In the genomic region with DNA sequence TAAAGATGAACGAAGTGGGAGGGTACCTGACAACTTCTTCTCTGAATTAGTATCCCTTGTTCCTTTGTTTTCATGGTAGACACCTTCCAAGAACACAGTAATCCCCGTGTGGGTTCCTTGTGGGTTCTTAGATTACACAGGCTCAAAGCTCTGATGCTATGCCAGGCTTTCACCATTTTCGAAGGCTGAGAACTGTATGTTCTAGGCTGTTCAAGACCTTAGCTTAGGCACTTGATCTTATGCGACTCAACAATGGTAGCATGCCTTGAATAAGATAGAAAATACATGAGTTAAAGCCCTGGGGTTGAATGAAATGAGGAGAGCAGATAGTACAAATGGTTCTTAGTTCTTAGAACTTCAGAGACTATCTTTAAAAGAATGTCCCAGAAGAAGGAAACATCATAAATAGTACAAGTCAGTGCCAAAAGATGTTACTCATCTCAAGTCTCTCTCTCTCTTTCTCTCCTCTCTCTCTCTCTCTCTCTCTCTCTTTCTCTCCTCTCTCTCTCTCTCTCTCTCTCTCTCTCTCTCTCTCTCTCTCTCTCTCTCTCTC, we compare ENCODE assay signal across 23 mouse cellular contexts.
A peak's percentile ranks its signal among the peaks of the same experiment; 100 is the strongest.
DNase-seq lines count a peak whose midpoint lies in the region; ATAC-seq and TF ChIP-seq lines count a peak whose summit lies in the region.
"Had no signal": no experiment of that assay in that cellular context is flagged by ENCODE, and none has a peak within 500 bp of the region (broad histone marks: within the 10 kb centered on the region; RNA-seq: fewer than 3 reads in every experiment).

No protein-coding gene starts in this region.

- WGBS in heart, adult 2 months, result 70% methylated on average over 4 of the region's 4 CpGs
- 86% methylated on average over 4 of the region's 4 CpGs for WGBS in heart, embryonic 14.5 days
- 82% methylated on average over 4 of the region's 4 CpGs for WGBS in heart, embryonic 15.5 days
- WGBS in heart, postnatal 0 days, result 81% methylated on average over 4 of the region's 4 CpGs

- no peaks in the 10 kb centered on the region for H3K27me3 ChIP-seq in heart, adult 2 months (ENCODE audit: control insufficient read depth, insufficient read depth, low read length)
- H3K27me3 ChIP-seq in heart, embryonic 14.5 days (ENCODE audit: control insufficient read depth, insufficient read depth, low read length), result no peaks in the 10 kb centered on the region
- H3K27me3 ChIP-seq in heart, embryonic 15.5 days, result no peaks in the 10 kb centered on the region
- no peaks in the 10 kb centered on the region for H3K27me3 ChIP-seq in heart, postnatal 0 days (ENCODE audit: control insufficient read depth, insufficient read depth, low read length)
- H3K27me3 ChIP-seq: embryonic facial prominence, embryonic 13.5 days; forebrain, embryonic 15.5 days; hindbrain, embryonic 13.5 days; kidney, embryonic 15.5 days; liver, embryonic 13.5 days had no signal

- intact Hi-C loops in heart, adult 2 months (cut with DNase I), result loop anchor here (5.0 kb wide), 1 partner anchor 115 kb away; no protein-coding TSS in a partner anchor
- intact Hi-C loops in heart, postnatal 10 days (cut with DNase I), result loop anchor here (5.0 kb wide), 1 partner anchor 110 kb away; no protein-coding TSS in a partner anchor
- intact Hi-C loops in left cerebral cortex, adult 2 months (cut with DNase I), result no loop called here

- no peak for TF ChIP-seq CTCF in heart, adult 2 months (IDR thresholded peaks at IDR 0.05)
- TF ChIP-seq CTCF in heart, postnatal 0 days (IDR thresholded peaks at IDR 0.05; ENCODE audit: low read depth), result no peak
- TF ChIP-seq CTCF in left cerebral cortex, adult 2 months (IDR thresholded peaks at IDR 0.05), result no peak

- TF ChIP-seq EP300 in heart, adult 2 months (IDR thresholded peaks at IDR 0.05; ENCODE audit: insufficient read depth, low read depth, low read length), result no peak
- TF ChIP-seq EP300 in heart, postnatal 0 days (IDR thresholded peaks at IDR 0.05; ENCODE audit: low read depth), result no peak

- TF ChIP-seq POLR2A in heart, adult 2 months (IDR thresholded peaks at IDR 0.05; ENCODE audit: insufficient read depth, low read depth, low read length), result no peak

- peaks cover 17% of the 10 kb centered on the region for H3K36me3 ChIP-seq in heart, adult 2 months (ENCODE audit: control insufficient read depth, insufficient read depth, low read length)
- H3K36me3 ChIP-seq in heart, embryonic 14.5 days (ENCODE audit: control insufficient read depth, insufficient read depth, low read length), result no peaks in the 10 kb centered on the region
- H3K36me3 ChIP-seq in heart, embryonic 15.5 days, result no peaks in the 10 kb centered on the region
- H3K36me3 ChIP-seq in heart, postnatal 0 days (replicated peaks; ENCODE audit: control insufficient read depth, insufficient read depth, low read length), result 0 out of 2 replicates have a peak, but pooled peaks cover 3% of the 10 kb centered on the region
- H3K36me3 ChIP-seq: embryonic facial prominence, embryonic 13.5 days; forebrain, embryonic 10.5 days; forebrain, embryonic 15.5 days; hindbrain, embryonic 13.5 days; kidney, embryonic 15.5 days; liver, embryonic 13.5 days; midbrain, embryonic 10.5 days had no signal

- peak overlapping the region; percentile 55 for H3K27ac ChIP-seq in heart, adult 2 months
- peak overlapping the region; percentile 45 to 72 for H3K27ac ChIP-seq in heart, embryonic 14.5 days (replicated peaks in 1 of 2; ENCODE audit: control insufficient read depth in 1 of 2, insufficient read depth in 1 of 2, low read depth in 2 of 2, low read length in 2 of 2)
- H3K27ac ChIP-seq in heart, embryonic 15.5 days, result peak overlapping the region; percentile 66
- H3K27ac ChIP-seq in heart, postnatal 0 days (ENCODE audit: low read depth), result peak overlapping the region; percentile 68
- no peak overlapping the region for H3K27ac ChIP-seq in left cerebral cortex, adult 2 months
- H3K27ac ChIP-seq: embryonic facial prominence, embryonic 13.5 days; forebrain, embryonic 10.5 days; forebrain, embryonic 15.5 days; hindbrain, embryonic 13.5 days; kidney, embryonic 15.5 days; liver, embryonic 13.5 days; midbrain, embryonic 10.5 days had no signal

- no peak for DNase-seq in heart, adult 2 months
- no peak for DNase-seq in heart, adult 8-10 months (ENCODE audit: low spot score)
- DNase-seq in heart, postnatal 10 days, result no peak
- DNase-seq in heart, postnatal 0 days (ENCODE audit: low spot score), result no peak
- no peak for DNase-seq in left cerebral cortex, adult 2 months (ENCODE audit: extremely low spot score in 1 of 2, low spot score in 2 of 2)
- DNase-seq: cerebellum, adult 18-20 months; cerebellum, postnatal 10 days; left cerebral cortex, postnatal 4 days; liver, embryonic 13.5 days; right cerebral cortex, adult 18-20 months; spleen, adult 18-20 months; thymus, postnatal 14 days had no signal

- H3K4me3 ChIP-seq in heart, adult 2 months, result no peak overlapping the region
- H3K4me3 ChIP-seq in heart, embryonic 14.5 days (ENCODE audit: control insufficient read depth in 1 of 2, insufficient read depth in 1 of 2, low read depth in 1 of 2, low read length in 2 of 2), result no peak overlapping the region
- no peak overlapping the region for H3K4me3 ChIP-seq in heart, embryonic 15.5 days
- no peak overlapping the region for H3K4me3 ChIP-seq in heart, postnatal 0 days (ENCODE audit: low read depth, low read length)
- H3K4me3 ChIP-seq in left cerebral cortex, adult 2 months, result no peak overlapping the region
- H3K4me3 ChIP-seq: embryonic facial prominence, embryonic 13.5 days; forebrain, embryonic 10.5 days; forebrain, embryonic 15.5 days; hindbrain, embryonic 13.5 days; kidney, embryonic 15.5 days; liver, embryonic 13.5 days; midbrain, embryonic 10.5 days had no signal

- no peaks in the 10 kb centered on the region for H3K9me3 ChIP-seq in heart, embryonic 14.5 days (ENCODE audit: control insufficient read depth, low read length)
- no peaks in the 10 kb centered on the region for H3K9me3 ChIP-seq in heart, embryonic 15.5 days (replicated peaks)
- no peaks in the 10 kb centered on the region for H3K9me3 ChIP-seq in heart, postnatal 0 days (replicated peaks; ENCODE audit: control insufficient read depth, low read length)
- H3K9me3 ChIP-seq: embryonic facial prominence, embryonic 13.5 days; forebrain, embryonic 10.5 days; forebrain, embryonic 15.5 days; hindbrain, embryonic 13.5 days; kidney, embryonic 15.5 days; liver, embryonic 13.5 days; midbrain, embryonic 10.5 days had no signal

- H3K4me1 ChIP-seq in heart, adult 2 months (ENCODE audit: control insufficient read depth, insufficient read depth, low read length), result peaks cover 6% of the 10 kb centered on the region
- peaks cover 21 to 47% of the 10 kb centered on the region in 2 experiments for H3K4me1 ChIP-seq in heart, embryonic 14.5 days (ENCODE audit: control insufficient read depth in 2 of 2, insufficient read depth in 2 of 2, low read length in 2 of 2)
- H3K4me1 ChIP-seq in heart, embryonic 15.5 days (replicated peaks), result peaks cover 44% of the 10 kb centered on the region
- H3K4me1 ChIP-seq in heart, postnatal 0 days (ENCODE audit: control insufficient read depth, insufficient read depth), result peaks cover 47% of the 10 kb centered on the region
- H3K4me1 ChIP-seq: embryonic facial prominence, embryonic 13.5 days; forebrain, embryonic 10.5 days; forebrain, embryonic 15.5 days; hindbrain, embryonic 13.5 days; kidney, embryonic 15.5 days; midbrain, embryonic 10.5 days had no signal

- no peak overlapping the region for H3K4me2 ChIP-seq in heart, embryonic 14.5 days (ENCODE audit: low read length)
- H3K4me2 ChIP-seq in heart, embryonic 15.5 days, result no peak overlapping the region
- no peak overlapping the region for H3K4me2 ChIP-seq in heart, postnatal 0 days (ENCODE audit: low read depth, low read length)
- H3K4me2 ChIP-seq: embryonic facial prominence, embryonic 13.5 days; forebrain, embryonic 15.5 days; hindbrain, embryonic 13.5 days; kidney, embryonic 15.5 days; liver, embryonic 13.5 days; lung, embryonic 14.5 days had no signal

- no peak overlapping the region for H3K9ac ChIP-seq in heart, adult 2 months (ENCODE audit: low read depth, low read length)
- no peak overlapping the region for H3K9ac ChIP-seq in heart, embryonic 14.5 days (ENCODE audit: low read length)
- no peak overlapping the region for H3K9ac ChIP-seq in heart, embryonic 15.5 days
- no peak overlapping the region for H3K9ac ChIP-seq in heart, postnatal 0 days (replicated peaks; ENCODE audit: low read depth, low read length)
- H3K9ac ChIP-seq: embryonic facial prominence, embryonic 13.5 days; forebrain, embryonic 15.5 days; hindbrain, embryonic 13.5 days; kidney, embryonic 15.5 days; liver, embryonic 13.5 days; lung, embryonic 14.5 days had no signal

- no peaks in the 10 kb centered on the region; the same call in 1 of the 2 replicates for H3K79me2 ChIP-seq in heart, adult 2 months (replicated peaks; ENCODE audit: control insufficient read depth, insufficient read depth, low read length)

- no peak for ATAC-seq in heart, embryonic 14.5 days (ENCODE audit: insufficient number of reproducible peaks, insufficient read depth, low FRiP score, low read depth)
- ATAC-seq in heart, embryonic 15.5 days (replicated peaks; ENCODE audit: insufficient number of reproducible peaks, insufficient read depth, low FRiP score, low read depth), result no peak
- no peak for ATAC-seq in heart, postnatal 0 days (ENCODE audit: insufficient read depth, low read depth)
- ATAC-seq: CD4-positive, CD25-positive, alpha-beta regulatory T cell, adult 4 months; forebrain, embryonic 15.5 days; midbrain, embryonic 16.5 days had no signal
